Mouse (Mus musculus) liver, postnatal 0 days (tissue): ENCODE measurements around the gene Grik4.

ENCODE experiments used
- CTCF ChIP-seq: sonication (generic); IDR thresholded peaks from 2 replicates; pipeline ENCODE4 v1.5.1; 2016; ENCODE audit warnings: antibody characterized with exemption, low read depth
- EP300 ChIP-seq: IDR thresholded peaks from 2 replicates; pipeline ENCODE4 v1.6.1; 2016; ENCODE audit warnings: antibody characterized with exemption, low read depth, mild to moderate bottlenecking

- TF ChIP-seq EP300 (no peak), CTCF (no peak)
Measured at GRCm38 (mm10) chr9:42512312-42512711, 432.0 kb downstream of the Grik4 start.
